Mouse (Mus musculus) kidney, postnatal 0 days (tissue): ENCODE measurements around the gene Mpg. TPM values are rescaled to one million over a fixed set of nuclear protein-coding genes. Genes with fewer than 3 reads are reported as not detected.

Experiments used
- ATAC-seq: fragments of 200-750 bp; cut with Nextera tagmentation; replicated peaks from 2 replicates; pipeline ENCODE4 v1.8.0; 2017; ENCODE audit warnings: low read depth, moderate number of reproducible peaks, moderate TSS enrichment, moderate library complexity; ENCODE audit not compliant: low FRiP score
- DNase-seq: peaks from one replicate; pipeline ENCODE4 v3.0.0-alpha.2; 2016; ENCODE audit warnings: low spot score
- H3K27ac ChIP-seq: fragments of 300-500 bp; sonication (generic); 2 replicates; pipeline ENCODE4 v1.5.1; 2014; ENCODE audit warnings: mild to moderate bottlenecking
- H3K27me3 ChIP-seq: fragments of 300-500 bp; sonication (generic); 2 replicates; pipeline ENCODE4 v1.6.1; 2014; ENCODE audit warnings: low read length, mixed read lengths; ENCODE audit not compliant: insufficient read depth
- H3K36me3 ChIP-seq: fragments of 300-500 bp; sonication (generic); 2 replicates; pipeline ENCODE4 v1.6.1; 2014; ENCODE audit warnings: low read length, mixed read lengths; ENCODE audit not compliant: insufficient read depth
- H3K4me1 ChIP-seq: fragments of 300-500 bp; sonication (generic); replicated peaks from 2 replicates; pipeline ENCODE4 v1.6.1; 2014; ENCODE audit warnings: antibody characterized with exemption, low read length, mixed read lengths; ENCODE audit not compliant: insufficient read depth
- H3K4me2 ChIP-seq: fragments of 300-500 bp; sonication (generic); 2 replicates; pipeline ENCODE4 v1.6.1; 2014; ENCODE audit warnings: mild to moderate bottlenecking, low read length, moderate library complexity, mixed read lengths
- H3K4me3 ChIP-seq: fragments of 300-500 bp; sonication (generic); replicated peaks from 2 replicates; pipeline ENCODE4 v1.5.1; 2014; ENCODE audit warnings: low read depth, low read length
- H3K9ac ChIP-seq: fragments of 300-500 bp; sonication (generic); 2 replicates; pipeline ENCODE4 v1.6.1; 2014; ENCODE audit warnings: low read depth, low read length
- H3K9me3 ChIP-seq: fragments of 300-500 bp; sonication (generic); replicated peaks from 2 replicates; pipeline ENCODE4 v1.6.1; 2016; ENCODE audit warnings: low read length, inconsistent platforms, mixed read lengths
- CTCF ChIP-seq: IDR thresholded peaks from 2 replicates; pipeline ENCODE4 v1.5.1; 2016; ENCODE audit warnings: antibody characterized with exemption, low read depth, mild to moderate bottlenecking, moderate library complexity
- WGBS: fragments of 180-500 bp; shearing (Covaris S2); extraction: QIAGEN DNeasy Blood & Tissue Kit; methylation state at CpG from one replicate; pipeline ENCODE4 v1.1.7; 2014; 5-methylcytosine and 5-hydroxymethylcytosine counted together
- polyA plus RNA-seq: library from polyadenylated mRNA; unstranded; fragments of >200 nt; fragmentation: Nextera tagmentation; extraction: Ambion mirVana; gene quantifications from 2 replicates; pipeline ENCODE4 v1.2.1, GENCODE M21; 2015

The Mpg gene
- polyA plus RNA-seq, 1 experiment from 2014 or later: 33.0 TPM

- no peak overlapping the region for H3K4me2 ChIP-seq
- DNase-seq: peak; percentile 70
Measured at GRCm38 (mm10) chr11:32262674-32263415, 36.5 kb downstream of the Mpg start.

DNA sequence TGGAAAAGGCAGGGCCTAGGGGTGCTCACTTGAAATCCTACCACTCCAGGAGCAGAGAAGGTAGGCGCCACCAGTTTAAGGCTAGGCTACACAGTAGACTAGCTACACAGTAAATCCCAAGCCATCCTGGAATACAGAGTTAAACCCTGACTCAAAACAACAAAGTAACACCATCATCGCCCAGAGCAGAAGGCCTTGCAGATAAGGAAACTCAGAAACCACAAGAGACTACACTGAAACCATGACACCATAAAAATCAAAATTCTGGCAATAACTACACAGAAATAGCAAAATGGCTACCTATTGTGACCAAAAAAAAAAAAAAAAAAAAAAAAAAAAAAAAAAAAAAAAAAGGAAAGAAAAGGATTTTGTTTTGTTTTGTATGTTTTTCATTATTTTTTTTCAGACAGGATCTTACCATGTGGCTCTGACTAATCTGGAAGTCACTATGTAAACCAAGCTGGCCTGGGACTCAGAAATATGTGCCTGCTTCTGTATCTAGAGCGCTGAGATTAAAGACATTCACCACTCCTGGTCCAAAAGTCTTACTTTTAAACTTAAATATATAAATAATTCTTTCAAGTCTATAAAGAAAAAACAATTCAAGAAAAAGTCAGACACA is 38.9 kb downstream of the Mpg start:
- peaks cover 6% of the 10 kb centered on the region for H3K4me1 ChIP-seq
- H3K4me2 ChIP-seq: no peak overlapping the region
- TF ChIP-seq CTCF: no peak
- H3K27ac ChIP-seq: no peak overlapping the region
- WGBS: 94% methylated on average over 3 of the region's 3 CpGs
- H3K27me3 ChIP-seq: no peaks in the 10 kb centered on the region
- no peak overlapping the region for H3K4me3 ChIP-seq
- no peaks in the 10 kb centered on the region for H3K9me3 ChIP-seq
- ATAC-seq: no peak
- H3K36me3 ChIP-seq: peaks cover 5% of the 10 kb centered on the region; the same call in 1 of the 2 replicates
- no peak overlapping the region for H3K9ac ChIP-seq
- DNase-seq: no peak

More at GRCm38 (mm10) chr11:32262674-32263415, 36.5 kb downstream of the Mpg start:
- TF ChIP-seq CTCF: no peak
- no peak overlapping the region for H3K4me3 ChIP-seq
- H3K4me1 ChIP-seq: peaks cover 6% of the 10 kb centered on the region
- WGBS: 63% methylated on average over 10 of the region's 10 CpGs
- no peak overlapping the region for H3K9ac ChIP-seq
- H3K27ac ChIP-seq: 0 out of 2 replicates have a peak overlapping the region, but pooled peaks have one; percentile 13
- H3K9me3 ChIP-seq: no peaks in the 10 kb centered on the region
- ATAC-seq: peak; percentile 29; the same call in 1 of the 2 replicates
- H3K36me3 ChIP-seq: peaks cover 8% of the 10 kb centered on the region; the same call in 1 of the 2 replicates
- no peaks in the 10 kb centered on the region for H3K27me3 ChIP-seq

- Histone ChIP-seq H3K4me1 (peaks cover 6% of the 10 kb centered on the region), H3K4me2 (no peak overlapping the region), H3K27ac (no peak overlapping the region), H3K9me3 (no peaks in the 10 kb centered on the region), H3K27me3 (no peaks in the 10 kb centered on the region), H3K36me3 (no peaks in the 10 kb centered on the region), H3K4me3 (no peak overlapping the region), H3K9ac (no peak overlapping the region)
- ATAC-seq (no peak), DNase-seq (no peak)
- TF ChIP-seq CTCF: no peak
- 91% methylated on average over 6 of the region's 6 CpGs for WGBS
Measured at GRCm38 (mm10) chr11:32266194-32266593, 39.9 kb downstream of the Mpg start.

DNA sequence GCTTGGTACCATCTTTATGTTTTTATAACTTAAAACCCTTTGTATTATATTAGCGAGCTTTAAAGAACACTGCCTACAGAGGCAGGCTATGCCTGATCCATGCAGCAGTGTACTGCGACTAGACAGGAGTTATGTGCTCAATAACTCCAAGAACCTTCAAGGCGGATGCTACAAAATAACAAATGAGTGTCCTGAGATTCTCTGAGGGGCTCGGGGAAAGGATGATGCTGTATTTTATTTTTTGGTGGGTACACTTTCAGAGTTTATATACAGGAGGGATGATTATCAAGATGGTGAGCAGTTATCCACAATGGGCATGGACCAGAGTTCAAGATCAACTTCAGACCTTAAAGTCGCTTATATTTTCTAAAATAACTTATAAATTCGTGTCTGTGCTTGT is 40.5 kb downstream of the Mpg start:
- Histone ChIP-seq H3K9ac (peak overlapping the region; percentile 97), H3K4me3 (peak overlapping the region; percentile 73), H3K27me3 (no peaks in the 10 kb centered on the region), H3K36me3 (no peaks in the 10 kb centered on the region), H3K27ac (peak overlapping the region; percentile 96), H3K4me1 (peaks cover 6% of the 10 kb centered on the region), H3K9me3 (no peaks in the 10 kb centered on the region), H3K4me2 (peak overlapping the region; percentile 76)
- TF ChIP-seq CTCF: no peak
- ATAC-seq (no peak), DNase-seq (peak; percentile 33)
- 17% methylated on average over 6 of the region's 6 CpGs for WGBS

GRCm38 (mm10) chr11:32267188-32267884 is 41.0 kb downstream of the Mpg start, which contains the start of gene Nprl3:
Nprl3 (minus strand) TSS chr11:32267707.
- H3K4me3 ChIP-seq: peak within 1 kb of the TSS; percentile 73
- peaks cover 6% of the 10 kb centered on the region for H3K4me1 ChIP-seq
- peak; percentile 96 for DNase-seq
- H3K36me3 ChIP-seq: no peaks in the 10 kb centered on the region
- peak; percentile 99 for ATAC-seq
- H3K27me3 ChIP-seq: no peaks in the 10 kb centered on the region
- TF ChIP-seq CTCF: no peak
- H3K27ac ChIP-seq: peak within 1 kb of the TSS; percentile 96
- H3K9me3 ChIP-seq: no peaks in the 10 kb centered on the region
- peak within 1 kb of the TSS; percentile 76 for H3K4me2 ChIP-seq
- peak within 1 kb of the TSS; percentile 97 for H3K9ac ChIP-seq
- WGBS: under 1% methylated on average over 52 of the region's 54 CpGs

GRCm38 (mm10) chr11:32267964-32268363 is 41.7 kb downstream of the Mpg start:
- no peak for TF ChIP-seq CTCF
- Histone ChIP-seq H3K36me3 (no peaks in the 10 kb centered on the region), H3K4me3 (peak overlapping the region; percentile 73), H3K9ac (peak overlapping the region; percentile 45), H3K27ac (peak overlapping the region; percentile 96), H3K4me2 (peak overlapping the region; percentile 76), H3K27me3 (no peaks in the 10 kb centered on the region), H3K4me1 (peaks cover 6% of the 10 kb centered on the region), H3K9me3 (no peaks in the 10 kb centered on the region)
- 15% methylated on average over 5 of the region's 5 CpGs for WGBS
- ATAC-seq: peak; percentile 17; the same call in 1 of the 2 replicates
- DNase-seq: peak; percentile 31
